Mouse (Mus musculus): ENCODE measurements around the gene Bdnf. TPM values are rescaled to one million over a fixed set of nuclear protein-coding genes. Genes with fewer than 3 reads are reported as not detected.
A peak's percentile ranks its signal among the peaks of the same experiment; 100 is the strongest.

The Bdnf gene
- polyA plus RNA-seq, 1 experiment from 2014 or later = 1.9 TPM

DNA sequence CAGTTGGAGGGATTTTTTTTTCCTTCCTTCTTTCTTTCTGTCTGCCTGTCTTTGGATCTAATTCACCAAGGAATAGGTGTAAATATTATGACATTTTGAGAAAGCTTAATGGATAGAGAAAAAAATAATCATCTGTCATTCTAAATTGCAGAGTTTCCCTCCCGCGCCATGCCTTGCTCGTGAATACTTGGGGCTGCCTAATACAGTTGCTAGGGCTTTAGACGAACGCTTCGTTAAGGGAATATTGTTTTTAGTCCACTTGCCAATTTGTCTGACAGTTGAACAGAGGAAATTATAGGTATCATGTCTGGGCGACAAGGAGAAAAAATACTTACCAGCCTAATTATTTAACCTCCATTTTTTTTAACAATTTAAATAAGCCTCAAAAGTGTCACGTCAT lies 4.0 kb downstream of the Bdnf start:
- no peaks in the 10 kb centered on the region for H3K9me3 ChIP-seq (replicated peaks; ENCODE audit: control insufficient read depth, low read length)
- no peaks in the 10 kb centered on the region for H3K36me3 ChIP-seq (ENCODE audit: control insufficient read depth, insufficient read depth, low read length)
- no peak for ATAC-seq (ENCODE audit: insufficient read depth, low FRiP score)
- H3K4me3 ChIP-seq (replicated peaks; ENCODE audit: low read length) = peak overlapping the region; percentile 46
- no peak overlapping the region for H3K9ac ChIP-seq (ENCODE audit: low read length)
- WGBS = 7% methylated on average over 8 of the region's 8 CpGs
- H3K27ac ChIP-seq (ENCODE audit: low read length) = no peak overlapping the region
- H3K27me3 ChIP-seq (ENCODE audit: control insufficient read depth, insufficient read depth, low read length) = peaks cover 44% of the 10 kb centered on the region
- H3K4me1 ChIP-seq (ENCODE audit: control insufficient read depth, insufficient read depth, low read length) = peaks cover 23% of the 10 kb centered on the region
- peak overlapping the region; percentile 62 for H3K4me2 ChIP-seq (ENCODE audit: low read depth, low read length)

DNA sequence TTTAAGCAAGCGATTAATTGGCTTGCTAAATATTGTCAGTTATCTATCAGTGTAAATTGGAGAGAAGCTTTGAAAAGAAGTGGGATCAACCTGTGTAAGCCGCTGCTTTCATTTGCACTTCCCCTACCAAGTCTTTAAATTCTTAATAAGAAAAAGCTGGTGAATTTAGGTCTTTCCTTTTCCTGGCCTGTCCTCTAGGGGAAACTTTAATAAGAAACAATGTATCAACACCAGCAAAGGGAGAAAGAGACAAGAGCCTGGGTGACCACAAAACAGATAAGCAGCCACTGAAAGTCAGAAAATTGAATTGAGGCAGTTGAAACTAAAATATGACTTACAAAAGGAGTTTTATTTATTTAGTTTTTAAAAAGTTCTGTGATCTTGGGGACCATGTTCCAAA lies 4.9 kb downstream of the Bdnf start:
- Histone ChIP-seq H3K4me1 (ENCODE audit: control insufficient read depth, insufficient read depth, low read length) (peaks cover 14% of the 10 kb centered on the region), H3K36me3 (ENCODE audit: control insufficient read depth, insufficient read depth, low read length) (no peaks in the 10 kb centered on the region), H3K27ac (ENCODE audit: low read length) (no peak overlapping the region), H3K9me3 (replicated peaks; ENCODE audit: control insufficient read depth, low read length) (no peaks in the 10 kb centered on the region), H3K27me3 (ENCODE audit: control insufficient read depth, insufficient read depth, low read length) (peaks cover 34% of the 10 kb centered on the region), H3K4me2 (ENCODE audit: low read depth, low read length) (no peak overlapping the region), H3K4me3 (replicated peaks; ENCODE audit: low read length) (no peak overlapping the region), H3K9ac (ENCODE audit: low read length) (no peak overlapping the region)
- ATAC-seq (ENCODE audit: insufficient read depth, low FRiP score) = no peak
- WGBS = 69% methylated on average over 2 of the region's 2 CpGs

DNA sequence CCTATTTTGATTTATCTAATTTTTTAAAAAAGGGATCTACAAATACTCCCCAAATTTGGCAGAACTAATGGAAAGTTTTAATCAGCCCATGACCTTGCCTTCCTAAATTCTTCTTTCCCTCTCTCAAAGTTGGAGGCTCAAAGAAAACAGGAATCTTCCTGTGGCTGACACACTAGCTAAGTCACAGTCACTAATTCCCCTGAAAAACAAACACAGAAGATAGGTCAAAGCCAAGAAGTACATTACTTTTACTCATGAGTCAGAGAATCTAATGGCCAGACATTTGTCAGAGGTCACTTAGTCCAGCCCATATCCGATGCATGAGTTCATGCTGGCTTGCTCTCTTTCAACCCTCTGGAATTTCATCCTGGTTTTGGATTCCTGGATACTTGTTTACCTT lies 6.6 kb downstream of the Bdnf start:
- H3K27me3 ChIP-seq (ENCODE audit: control insufficient read depth, insufficient read depth, low read length) = peaks cover 18% of the 10 kb centered on the region
- H3K4me1 ChIP-seq (ENCODE audit: control insufficient read depth, insufficient read depth, low read length) = peaks cover 12% of the 10 kb centered on the region
- no peaks in the 10 kb centered on the region for H3K9me3 ChIP-seq (replicated peaks; ENCODE audit: control insufficient read depth, low read length)
- ATAC-seq (ENCODE audit: insufficient read depth, low FRiP score) = no peak
- no peak overlapping the region for H3K9ac ChIP-seq (ENCODE audit: low read length)
- no peak overlapping the region for H3K27ac ChIP-seq (ENCODE audit: low read length)
- no peak overlapping the region for H3K4me3 ChIP-seq (replicated peaks; ENCODE audit: low read length)
- no peaks in the 10 kb centered on the region for H3K36me3 ChIP-seq (ENCODE audit: control insufficient read depth, insufficient read depth, low read length)
- 56% methylated on average over 1 of the region's 1 CpGs for WGBS
- H3K4me2 ChIP-seq (ENCODE audit: low read depth, low read length) = no peak overlapping the region

DNA sequence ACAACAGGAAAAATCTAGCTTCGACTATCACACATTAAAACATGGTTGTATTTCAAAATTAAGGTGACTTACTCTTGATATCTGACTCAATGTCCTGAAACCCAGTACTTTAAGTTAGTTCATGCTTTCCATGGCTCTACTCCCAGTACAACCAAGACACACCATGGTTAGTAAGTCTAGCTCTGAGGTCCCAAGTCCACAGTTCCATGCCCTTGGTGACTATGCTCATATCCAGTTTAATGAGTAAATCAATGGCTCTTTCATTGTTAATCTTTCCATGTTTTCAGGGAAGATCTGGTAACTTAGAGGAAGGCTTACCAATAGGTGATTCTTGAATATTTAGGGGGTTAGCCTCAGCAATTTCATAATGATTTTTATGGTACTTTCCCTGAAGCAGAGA lies 14.2 kb downstream of the Bdnf start:
- Histone ChIP-seq H3K9ac (ENCODE audit: low read length) (no peak overlapping the region), H3K36me3 (ENCODE audit: control insufficient read depth, insufficient read depth, low read length) (no peaks in the 10 kb centered on the region), H3K9me3 (replicated peaks; ENCODE audit: control insufficient read depth, low read length) (no peaks in the 10 kb centered on the region), H3K4me3 (replicated peaks; ENCODE audit: low read length) (no peak overlapping the region), H3K27me3 (ENCODE audit: control insufficient read depth, insufficient read depth, low read length) (no peaks in the 10 kb centered on the region; the same call in 1 of the 2 replicates), H3K4me2 (ENCODE audit: low read depth, low read length) (no peak overlapping the region), H3K4me1 (ENCODE audit: control insufficient read depth, insufficient read depth, low read length) (no peaks in the 10 kb centered on the region), H3K27ac (ENCODE audit: low read length) (no peak overlapping the region)
- no peak for ATAC-seq (ENCODE audit: insufficient read depth, low FRiP score)
- 67% methylated on average over 1 of the region's 1 CpGs for WGBS

DNA sequence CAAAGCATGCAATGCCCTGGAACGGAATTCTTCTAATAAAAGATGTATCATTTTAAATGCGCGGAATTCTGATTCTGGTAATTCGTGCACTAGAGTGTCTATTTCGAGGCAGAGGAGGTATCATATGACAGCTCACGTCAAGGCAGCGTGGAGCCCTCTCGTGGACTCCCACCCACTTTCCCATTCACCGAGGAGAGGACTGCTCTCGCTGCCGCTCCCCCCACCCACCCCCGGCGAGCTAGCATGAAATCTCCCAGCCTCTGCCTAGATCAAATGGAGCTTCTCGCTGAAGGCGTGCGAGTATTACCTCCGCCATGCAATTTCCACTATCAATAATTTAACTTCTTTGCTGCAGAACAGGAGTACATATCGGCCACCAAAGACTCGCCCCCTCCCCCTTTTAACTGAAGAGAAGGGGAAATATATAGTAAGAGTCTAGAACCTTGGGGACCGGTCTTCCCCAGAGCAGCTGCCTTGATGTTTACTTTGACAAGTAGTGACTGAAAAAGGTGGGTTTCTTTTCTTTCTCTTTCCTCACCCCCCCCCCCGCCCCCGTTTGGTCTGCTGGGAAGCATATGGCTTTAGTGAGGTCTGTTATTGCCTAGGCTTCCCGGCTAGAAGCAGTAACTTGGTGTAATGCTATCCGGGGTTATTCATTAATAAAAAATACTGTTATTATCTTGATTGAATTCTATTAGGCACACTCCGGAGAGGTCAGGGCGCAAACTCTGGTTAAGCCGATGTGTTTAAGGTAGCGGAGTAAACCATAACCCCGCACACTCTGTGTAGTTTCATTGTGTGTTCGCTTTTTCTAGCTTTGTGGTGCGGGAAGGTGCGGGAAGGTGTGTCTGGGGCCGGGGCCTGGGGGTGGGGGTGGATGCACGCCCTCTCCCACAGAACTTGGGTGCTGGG lies 18.0 kb downstream of the Bdnf start:
- peak overlapping the region; percentile 85 for H3K4me2 ChIP-seq (ENCODE audit: low read depth, low read length)
- no peak for ATAC-seq (ENCODE audit: insufficient read depth, low FRiP score)

DNA sequence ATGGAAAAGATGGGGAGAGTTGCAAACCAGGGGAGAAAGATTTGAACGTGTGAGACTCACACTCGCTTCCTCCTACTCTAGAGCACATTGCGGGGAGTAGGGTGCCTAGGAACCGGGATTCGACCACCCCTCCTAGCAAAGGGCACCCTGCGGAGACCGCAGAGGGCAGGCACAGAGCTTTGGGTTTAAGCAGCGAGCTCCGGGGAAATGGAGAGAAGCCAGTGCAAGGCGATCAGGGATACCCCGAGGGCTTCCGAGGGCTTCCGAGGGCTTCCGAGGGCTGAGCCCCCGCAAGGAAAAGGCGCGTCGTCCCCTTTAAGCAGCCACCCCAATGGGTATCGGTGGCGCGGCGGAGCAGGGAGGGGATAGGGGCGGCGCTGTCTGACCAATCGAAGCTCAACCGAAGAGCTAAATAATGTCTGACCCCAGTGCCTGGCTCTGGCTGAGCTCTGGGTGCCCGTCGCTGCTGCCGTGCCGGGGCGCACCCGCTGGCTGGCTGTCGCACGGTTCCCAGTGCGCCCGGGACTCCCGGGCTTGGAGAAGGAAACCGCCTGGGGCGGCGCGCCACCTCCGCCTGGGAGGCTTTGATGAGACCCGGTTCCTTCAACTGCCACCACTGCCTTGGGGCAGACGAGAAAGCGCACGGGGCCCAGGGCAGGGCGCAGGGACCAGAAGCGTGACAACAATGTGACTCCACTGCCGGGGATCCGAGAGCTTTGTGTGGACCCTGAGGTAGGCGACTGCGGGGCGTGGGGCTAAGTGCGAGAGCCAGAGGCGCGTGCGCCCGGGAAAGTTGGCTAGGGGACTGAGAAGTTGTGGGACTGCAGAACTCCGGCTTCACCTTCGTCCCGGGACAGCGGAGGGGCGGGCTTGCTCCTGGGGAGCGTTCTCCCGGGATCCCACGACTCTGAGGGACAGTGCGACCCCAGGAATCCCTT lies 18.9 kb downstream of the Bdnf start:
- ATAC-seq (ENCODE audit: insufficient read depth, low FRiP score) = peak; percentile 78
- no peaks in the 10 kb centered on the region for H3K4me1 ChIP-seq (ENCODE audit: control insufficient read depth, insufficient read depth, low read length)
- H3K4me2 ChIP-seq (ENCODE audit: low read depth, low read length) = peak overlapping the region; percentile 85
- peak overlapping the region; percentile 70 for H3K9ac ChIP-seq (ENCODE audit: low read length)
- under 1% methylated on average over 67 of the region's 67 CpGs for WGBS
- H3K9me3 ChIP-seq (replicated peaks; ENCODE audit: control insufficient read depth, low read length) = no peaks in the 10 kb centered on the region
- peak overlapping the region; percentile 65 for H3K4me3 ChIP-seq (replicated peaks; ENCODE audit: low read length)
- H3K27ac ChIP-seq (ENCODE audit: low read length) = no peak overlapping the region; the same call in 1 of the 2 replicates
- H3K27me3 ChIP-seq (ENCODE audit: control insufficient read depth, insufficient read depth, low read length) = no peaks in the 10 kb centered on the region; the same call in 1 of the 2 replicates
- no peaks in the 10 kb centered on the region for H3K36me3 ChIP-seq (ENCODE audit: control insufficient read depth, insufficient read depth, low read length)

More for the DNA sequence above, 18.0 kb downstream of the Bdnf start:
- WGBS = 3% methylated on average over 34 of the region's 34 CpGs
- H3K4me3 ChIP-seq (replicated peaks; ENCODE audit: low read length) = peak overlapping the region; percentile 65
- peak overlapping the region; percentile 70; the same call in 1 of the 2 replicates for H3K9ac ChIP-seq (ENCODE audit: low read length)
- no peak overlapping the region for H3K27ac ChIP-seq (ENCODE audit: low read length)
- no peaks in the 10 kb centered on the region for H3K36me3 ChIP-seq (ENCODE audit: control insufficient read depth, insufficient read depth, low read length)
- H3K27me3 ChIP-seq (ENCODE audit: control insufficient read depth, insufficient read depth, low read length) = no peaks in the 10 kb centered on the region; the same call in 1 of the 2 replicates
- no peaks in the 10 kb centered on the region for H3K4me1 ChIP-seq (ENCODE audit: control insufficient read depth, insufficient read depth, low read length)
- H3K9me3 ChIP-seq (replicated peaks; ENCODE audit: control insufficient read depth, low read length) = no peaks in the 10 kb centered on the region

DNA sequence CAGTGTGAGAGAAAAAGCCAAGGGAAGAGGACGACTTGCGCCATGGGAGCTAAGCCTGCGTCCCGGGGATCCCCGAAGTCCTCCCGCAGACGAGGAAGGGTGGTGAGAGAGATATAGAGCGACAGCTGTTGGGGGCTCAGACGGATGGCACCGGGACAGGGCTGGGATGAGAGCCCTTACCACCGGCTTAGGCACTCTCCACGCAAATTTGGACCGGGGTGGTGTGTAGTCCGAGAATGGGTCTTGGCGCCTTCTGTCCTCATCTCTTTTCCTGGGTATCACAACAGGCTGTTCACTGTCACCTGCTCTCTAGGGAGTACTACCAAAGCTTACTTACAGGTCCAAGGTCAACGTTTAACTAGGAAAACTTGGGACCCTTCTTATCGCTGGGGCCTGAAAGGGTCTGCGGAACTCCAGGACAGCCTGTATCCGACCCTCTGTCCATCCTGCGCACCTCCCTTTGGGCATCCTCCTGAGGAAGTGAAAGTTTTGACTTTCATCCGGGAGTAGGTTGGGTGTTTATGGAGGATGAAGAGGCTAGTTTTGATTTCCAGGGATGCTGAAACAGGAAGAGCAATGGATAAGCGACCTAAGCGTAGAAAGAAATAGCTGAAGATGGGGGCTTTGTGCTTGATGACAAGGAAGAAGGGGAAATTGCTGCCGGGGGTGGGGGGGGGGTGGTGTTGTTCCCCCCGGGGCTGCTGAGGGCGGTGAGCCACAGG lies 19.8 kb downstream of the Bdnf start:
- H3K27me3 ChIP-seq (ENCODE audit: control insufficient read depth, insufficient read depth, low read length) = no peaks in the 10 kb centered on the region; the same call in 1 of the 2 replicates
- under 1% methylated on average over 26 of the region's 26 CpGs for WGBS
- no peaks in the 10 kb centered on the region for H3K4me1 ChIP-seq (ENCODE audit: control insufficient read depth, insufficient read depth, low read length)
- no peaks in the 10 kb centered on the region for H3K36me3 ChIP-seq (ENCODE audit: control insufficient read depth, insufficient read depth, low read length)
- H3K27ac ChIP-seq (ENCODE audit: low read length) = no peak overlapping the region
- H3K9ac ChIP-seq (ENCODE audit: low read length) = peak overlapping the region; percentile 70
- no peaks in the 10 kb centered on the region for H3K9me3 ChIP-seq (replicated peaks; ENCODE audit: control insufficient read depth, low read length)
- H3K4me2 ChIP-seq (ENCODE audit: low read depth, low read length) = peak overlapping the region; percentile 85
- ATAC-seq (ENCODE audit: insufficient read depth, low FRiP score) = 0 out of 2 replicates have a peak, but pooled peaks have one; percentile 20
- peak overlapping the region; percentile 65 for H3K4me3 ChIP-seq (replicated peaks; ENCODE audit: low read length)

DNA sequence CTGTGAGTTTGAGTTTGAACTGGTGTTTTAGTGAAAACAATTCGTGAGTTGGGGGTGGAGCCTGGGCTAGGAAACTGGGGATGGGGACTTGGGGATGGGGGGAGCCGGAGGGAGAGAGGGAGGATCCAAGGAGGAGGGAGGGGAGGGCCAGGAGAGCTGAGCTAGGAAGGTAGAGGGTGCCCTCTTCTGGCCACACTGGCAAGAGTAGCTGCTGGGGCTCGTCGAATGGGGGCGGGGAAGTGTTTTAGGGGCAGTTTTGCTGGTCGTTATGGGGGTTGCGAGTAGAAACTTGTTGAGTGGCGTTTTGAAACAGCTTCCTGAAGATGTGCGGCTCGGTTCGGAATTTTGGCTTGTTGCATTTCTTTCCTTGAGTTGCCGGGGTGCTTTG lies 20.3 kb downstream of the Bdnf start:
- Histone ChIP-seq H3K4me3 (replicated peaks; ENCODE audit: low read length) (peak overlapping the region; percentile 65), H3K4me2 (ENCODE audit: low read depth, low read length) (peak overlapping the region; percentile 85), H3K36me3 (ENCODE audit: control insufficient read depth, insufficient read depth, low read length) (no peaks in the 10 kb centered on the region), H3K27me3 (ENCODE audit: control insufficient read depth, insufficient read depth, low read length) (no peaks in the 10 kb centered on the region; the same call in 1 of the 2 replicates), H3K9ac (ENCODE audit: low read length) (peak overlapping the region; percentile 70), H3K27ac (ENCODE audit: low read length) (no peak overlapping the region), H3K9me3 (replicated peaks; ENCODE audit: control insufficient read depth, low read length) (no peaks in the 10 kb centered on the region), H3K4me1 (ENCODE audit: control insufficient read depth, insufficient read depth, low read length) (no peaks in the 10 kb centered on the region)
- ATAC-seq (ENCODE audit: insufficient read depth, low FRiP score) = peak; percentile 85
- under 1% methylated on average over 12 of the region's 12 CpGs for WGBS
